Mouse (Mus musculus): ENCODE measurements around the gene 4930590J08Rik.

DNA sequence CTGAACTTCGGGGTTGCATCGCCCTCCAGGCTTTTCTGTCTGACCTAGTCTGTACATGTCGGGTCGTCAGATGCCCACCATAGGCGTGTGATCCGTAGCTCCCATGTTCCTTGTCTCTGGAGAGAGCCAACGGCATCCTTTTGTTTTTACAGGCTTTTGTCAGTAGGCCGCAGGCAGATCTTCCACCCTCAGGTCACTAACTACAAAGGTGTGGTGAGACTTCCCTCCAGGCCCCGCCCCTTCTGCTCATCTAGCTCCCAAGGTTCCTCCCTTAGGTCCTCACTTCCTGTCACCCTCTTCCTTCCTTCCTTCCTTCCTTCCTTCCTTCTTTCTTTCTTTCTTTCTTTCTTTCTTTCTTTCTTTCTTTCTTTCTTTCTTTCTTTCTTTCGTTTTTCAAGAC, 11.4 kb downstream of the 4930590J08Rik start:
- TF ChIP-seq CTCF (IDR thresholded peaks at IDR 0.05; ENCODE audit: borderline replicate concordance, insufficient read depth, low read depth, low read length): no peak
- no peak for TF ChIP-seq POLR2A (IDR thresholded peaks at IDR 0.05; ENCODE audit: borderline replicate concordance, insufficient read depth, low read length)

Data from cerebellum, adult 2 months (tissue).